Mouse (Mus musculus) hindbrain, embryonic 16.5 days (tissue): ENCODE measurements at regions not wholly inside any gene's neighbourhood (a gene's known extent, or its start where the extent isn't known, plus 50 kb on each side); places are given as distances from the start of the nearest gene placed in this dataset.
A peak's percentile ranks its signal among the peaks of the same experiment; 100 is the strongest.

Source experiments
- ATAC-seq: fragments of 200-750 bp; cut with Nextera tagmentation; 2 replicates; pipeline ENCODE4 v1.8.0; 2017; ENCODE audit warnings: moderate TSS enrichment, moderate library complexity
- H3K27ac ChIP-seq: fragments of 300-500 bp; sonication (generic); 2 replicates; pipeline ENCODE4 v1.5.1; 2014; ENCODE audit warnings: low read depth, mild to moderate bottlenecking, control low read depth, low read length, moderate library complexity
- H3K27me3 ChIP-seq: fragments of 300-500 bp; sonication (generic); replicated peaks from 2 replicates; pipeline ENCODE4 v1.6.1; 2014; ENCODE audit warnings: low read length; ENCODE audit not compliant: control insufficient read depth, insufficient read depth
- H3K36me3 ChIP-seq: fragments of 300-500 bp; sonication (generic); 2 replicates; pipeline ENCODE4 v1.6.1; 2014; ENCODE audit warnings: mild to moderate bottlenecking, low read length, moderate library complexity, mixed read lengths; ENCODE audit not compliant: control insufficient read depth, insufficient read depth
- H3K4me1 ChIP-seq: fragments of 300-500 bp; sonication (generic); 2 replicates; pipeline ENCODE4 v1.6.1; 2014; ENCODE audit warnings: low read depth, low read length; ENCODE audit not compliant: control insufficient read depth, insufficient read depth
- H3K4me2 ChIP-seq: fragments of 300-500 bp; sonication (generic); 2 replicates; pipeline ENCODE4 v1.6.1; 2014; ENCODE audit warnings: mild to moderate bottlenecking, low read length, control low read depth, moderate library complexity
- H3K4me3 ChIP-seq: fragments of 300-500 bp; sonication (generic); 2 replicates; pipeline ENCODE4 v1.5.1; 2014; ENCODE audit warnings: mild to moderate bottlenecking, low read length, control low read depth, moderate library complexity
- H3K9ac ChIP-seq: fragments of 300-500 bp; sonication (generic); 2 replicates; pipeline ENCODE4 v1.6.1; 2014; ENCODE audit warnings: low read depth, mild to moderate bottlenecking, control low read depth, low read length, moderate library complexity
- H3K9me3 ChIP-seq: fragments of 300-500 bp; sonication (generic); 2 replicates; pipeline ENCODE4 v1.6.1; 2014; ENCODE audit warnings: mild to moderate bottlenecking, low read length, moderate library complexity; ENCODE audit not compliant: control insufficient read depth
- WGBS: fragments of 180-500 bp; shearing (Covaris S2); extraction: QIAGEN DNeasy Blood & Tissue Kit; methylation state at CpG from one replicate; pipeline ENCODE4 v1.1.7; 2014; 5-methylcytosine and 5-hydroxymethylcytosine counted together

- no peak overlapping the region for H3K4me3 ChIP-seq
- no peak overlapping the region for H3K4me2 ChIP-seq
- no peaks in the 10 kb centered on the region for H3K36me3 ChIP-seq
- peak; percentile 65 for ATAC-seq
- no peaks in the 10 kb centered on the region for H3K9me3 ChIP-seq
- no peaks in the 10 kb centered on the region for H3K27me3 ChIP-seq
- H3K9ac ChIP-seq: no peak overlapping the region
- WGBS: 64% methylated on average over 6 of the region's 6 CpGs
- no peaks in the 10 kb centered on the region for H3K4me1 ChIP-seq
- peak overlapping the region; percentile 12; the same call in 1 of the 2 replicates for H3K27ac ChIP-seq
Measured at GRCm38 (mm10) chr7:129533366-129533905, 58.2 kb upstream of the Wdr11 start.
